Mouse (Mus musculus) E14TG2a.4 (cell line): Measurements from ENCODE around the gene Mpig6b.

Source experiments
- CTCF ChIP-seq: conservative IDR thresholded peaks from 2 replicates; pipeline ENCODE4 v1.5.1; 2014; ENCODE audit warnings: low read length
- POU5F1 ChIP-seq: IDR thresholded peaks from 2 replicates; pipeline ENCODE4 v1.6.1; 2014; ENCODE audit warnings: low read length, borderline replicate concordance

DNA sequence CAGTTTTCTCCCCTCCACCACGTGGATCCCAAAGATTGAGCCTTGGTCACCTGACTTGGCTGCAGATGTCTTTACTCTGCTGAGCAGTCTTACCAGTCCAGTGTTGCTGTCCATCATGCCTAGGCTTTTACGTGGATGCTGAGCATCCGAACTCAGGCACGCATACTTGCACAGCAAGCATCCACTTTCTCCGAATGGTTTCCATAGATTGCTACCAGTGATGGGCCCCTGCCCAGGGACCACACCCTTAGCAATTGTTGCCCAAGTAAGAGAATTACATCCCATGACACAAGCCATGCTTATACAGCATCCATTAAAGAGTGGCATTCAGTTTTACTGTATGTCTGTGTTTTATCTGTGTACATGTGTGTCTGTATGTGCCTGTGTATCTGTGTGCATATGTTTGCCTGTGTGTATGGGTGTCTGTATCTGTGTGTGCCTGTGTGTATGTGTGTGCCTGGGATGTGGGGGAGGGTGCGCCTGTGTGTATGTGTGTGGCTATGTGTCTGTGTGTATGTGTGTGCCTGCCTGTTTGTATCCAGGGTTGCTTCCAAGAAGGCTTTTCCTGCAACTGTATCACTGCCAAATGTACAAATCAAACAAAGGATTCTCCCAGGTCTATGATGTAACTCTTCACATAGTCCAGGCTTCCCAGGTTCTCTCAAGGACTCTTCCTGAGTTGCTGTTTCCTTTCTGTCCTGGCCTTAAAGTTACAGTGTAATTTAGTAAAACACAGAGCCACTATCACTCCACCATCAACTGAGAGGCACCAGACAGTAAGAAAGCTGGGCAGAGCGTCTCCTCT is 10.1 kb downstream of the Mpig6b start:
- no peak for TF ChIP-seq CTCF
- TF ChIP-seq POU5F1, result no peak
